Mouse (Mus musculus): ENCODE results near the gene Tnfaip6. TPM values are rescaled to one million over a fixed set of nuclear protein-coding genes. Genes with fewer than 3 reads are reported as not detected.

Gene Tnfaip6
- polyA plus RNA-seq, 1 experiment from 2014 or later, result 8.2 TPM

DNA sequence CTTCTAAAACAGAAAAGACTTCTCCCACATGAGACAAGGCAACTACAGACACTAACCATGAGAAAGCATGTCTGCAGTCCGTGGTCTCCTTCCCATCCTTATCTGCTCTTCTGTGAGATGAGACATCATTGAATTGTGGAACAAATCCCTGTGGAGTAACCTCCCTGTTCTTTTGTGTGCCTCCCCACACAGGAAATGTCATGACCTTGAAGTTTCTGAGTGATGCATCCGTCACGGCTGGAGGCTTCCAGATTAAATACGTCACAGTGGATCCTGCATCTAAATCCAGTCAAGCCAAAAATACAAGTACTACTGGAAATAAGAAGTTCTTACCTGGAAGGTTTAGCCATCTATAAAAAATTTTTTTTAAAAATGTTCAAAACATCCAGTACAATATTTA is 17.8 kb downstream of the Tnfaip6 start:
- no peak for ATAC-seq (replicated peaks; ENCODE audit: low FRiP score)
- 0 out of 2 replicates have a peak, but pooled peaks cover 3% of the 10 kb centered on the region for H3K4me1 ChIP-seq
- no peaks in the 10 kb centered on the region for H3K9me3 ChIP-seq (replicated peaks)
- H3K27ac ChIP-seq, result no peak overlapping the region
- no peaks in the 10 kb centered on the region for H3K27me3 ChIP-seq
- no peaks in the 10 kb centered on the region for H3K36me3 ChIP-seq
- H3K4me3 ChIP-seq (replicated peaks), result no peak overlapping the region
- no peak overlapping the region for H3K4me2 ChIP-seq
- 25% methylated on average over 4 of the region's 4 CpGs for WGBS
- no peak overlapping the region for H3K9ac ChIP-seq

DNA sequence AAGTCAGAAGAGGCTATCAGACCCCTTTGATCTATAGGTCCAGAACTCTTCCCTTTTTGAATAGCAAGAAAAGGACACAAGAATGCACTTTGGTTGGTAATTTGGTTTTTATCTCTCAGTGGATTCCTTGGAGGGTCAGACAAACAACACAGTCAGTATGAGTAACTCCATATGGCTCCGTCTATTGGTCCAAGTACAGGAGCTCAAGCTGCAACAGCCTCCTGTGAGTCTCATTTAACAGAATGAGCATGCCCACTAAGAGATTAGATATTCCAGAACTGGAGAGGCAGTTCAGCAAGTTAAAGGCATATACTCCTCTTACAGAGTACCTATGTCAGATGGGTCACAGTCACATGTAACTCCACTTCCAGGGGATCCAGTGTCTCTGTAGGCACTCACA is 19.3 kb downstream of the Tnfaip6 start:
- Histone ChIP-seq H3K9ac (no peak overlapping the region), H3K4me3 (replicated peaks) (no peak overlapping the region), H3K27me3 (no peaks in the 10 kb centered on the region), H3K4me2 (no peak overlapping the region), H3K9me3 (replicated peaks) (no peaks in the 10 kb centered on the region), H3K4me1 (0 out of 2 replicates have a peak, but pooled peaks cover 3% of the 10 kb centered on the region), H3K36me3 (no peaks in the 10 kb centered on the region), H3K27ac (no peak overlapping the region)
- WGBS, result 73% methylated on average over 1 of the region's 1 CpGs
- ATAC-seq (replicated peaks; ENCODE audit: low FRiP score), result no peak

DNA sequence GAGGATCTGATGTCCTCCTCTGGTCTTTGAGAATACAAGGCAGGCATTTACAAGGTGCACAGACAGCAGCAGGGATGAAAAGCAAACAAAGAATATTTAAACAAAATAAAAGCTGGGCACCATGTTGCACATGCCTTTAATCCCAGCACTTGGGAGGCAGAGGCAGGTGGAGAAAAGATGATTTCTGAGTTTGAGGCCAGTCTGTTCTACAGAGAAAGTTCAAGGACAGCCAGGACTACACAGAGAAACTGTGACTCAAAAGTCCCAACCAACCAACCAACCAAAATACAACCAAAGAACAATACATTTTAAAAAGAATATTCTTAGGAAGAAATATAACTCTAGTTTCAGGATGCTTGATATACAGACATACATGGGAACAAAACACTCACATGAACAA is 19.9 kb downstream of the Tnfaip6 start:
- no peak overlapping the region for H3K4me2 ChIP-seq
- H3K27me3 ChIP-seq, result no peaks in the 10 kb centered on the region
- H3K9ac ChIP-seq, result no peak overlapping the region
- H3K4me3 ChIP-seq (replicated peaks), result no peak overlapping the region
- no peak overlapping the region for H3K27ac ChIP-seq
- H3K36me3 ChIP-seq, result no peaks in the 10 kb centered on the region
- no peak for ATAC-seq (replicated peaks; ENCODE audit: low FRiP score)
- H3K9me3 ChIP-seq (replicated peaks), result no peaks in the 10 kb centered on the region
- H3K4me1 ChIP-seq, result 0 out of 2 replicates have a peak, but pooled peaks cover 3% of the 10 kb centered on the region

DNA sequence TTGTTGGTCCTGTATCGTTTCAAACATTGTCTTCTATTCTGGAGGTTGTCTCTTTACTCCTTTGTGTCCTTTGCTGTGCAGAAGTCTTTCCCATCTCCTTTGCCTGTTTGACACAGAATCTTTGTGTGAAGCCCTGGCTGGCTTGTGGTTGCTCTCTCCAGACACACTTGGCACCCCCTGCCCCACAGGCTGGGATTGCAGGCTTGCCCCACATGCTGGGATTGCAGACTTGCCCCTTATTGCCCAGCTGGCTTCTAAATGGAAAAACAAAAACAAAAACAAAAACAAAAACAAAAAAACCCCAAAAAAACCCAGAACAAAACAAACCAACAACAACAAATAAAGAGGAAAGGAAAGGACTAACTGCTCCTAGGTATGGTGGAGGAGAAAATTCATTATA is 30.8 kb downstream of the Tnfaip6 start:
- no peak overlapping the region for H3K9ac ChIP-seq

DNA sequence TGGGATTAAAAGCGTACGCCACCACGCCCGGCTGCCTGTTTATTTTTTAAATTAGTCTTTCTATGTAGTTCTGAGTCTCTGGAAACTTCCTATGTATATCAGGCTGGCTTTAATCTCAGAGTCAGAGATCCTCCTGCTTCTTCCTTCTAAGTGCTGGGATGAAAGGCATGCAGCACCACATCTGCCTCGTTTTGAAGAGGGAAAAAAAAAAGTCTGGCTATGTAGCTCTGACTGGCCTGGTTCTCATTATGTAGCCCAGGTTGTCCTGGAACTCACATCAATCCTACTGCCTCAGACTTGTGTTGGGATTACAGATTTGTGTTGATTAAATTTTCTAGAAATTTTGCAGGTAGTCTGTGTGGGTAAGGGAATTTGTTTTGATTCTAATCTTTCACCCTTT is 33.0 kb downstream of the Tnfaip6 start:
- H3K36me3 ChIP-seq, result peaks cover 13% of the 10 kb centered on the region
- ATAC-seq (replicated peaks; ENCODE audit: low FRiP score), result no peak
- WGBS, result 92% methylated on average over 5 of the region's 5 CpGs
- no peak overlapping the region for H3K4me2 ChIP-seq
- H3K9me3 ChIP-seq (replicated peaks), result no peaks in the 10 kb centered on the region
- H3K27me3 ChIP-seq, result no peaks in the 10 kb centered on the region
- H3K4me3 ChIP-seq (replicated peaks), result no peak overlapping the region
- peaks cover 14% of the 10 kb centered on the region for H3K4me1 ChIP-seq
- H3K27ac ChIP-seq, result no peak overlapping the region
- no peak overlapping the region for H3K9ac ChIP-seq

More for the DNA sequence above, 30.8 kb downstream of the Tnfaip6 start:
- no peaks in the 10 kb centered on the region for H3K27me3 ChIP-seq
- ATAC-seq (replicated peaks; ENCODE audit: low FRiP score), result no peak
- H3K4me1 ChIP-seq, result peaks cover 6% of the 10 kb centered on the region
- no peak overlapping the region for H3K4me3 ChIP-seq (replicated peaks)
- H3K27ac ChIP-seq, result no peak overlapping the region
- 62% methylated on average over 1 of the region's 1 CpGs for WGBS
- no peak overlapping the region for H3K4me2 ChIP-seq
- no peaks in the 10 kb centered on the region for H3K36me3 ChIP-seq
- no peaks in the 10 kb centered on the region for H3K9me3 ChIP-seq (replicated peaks)

DNA sequence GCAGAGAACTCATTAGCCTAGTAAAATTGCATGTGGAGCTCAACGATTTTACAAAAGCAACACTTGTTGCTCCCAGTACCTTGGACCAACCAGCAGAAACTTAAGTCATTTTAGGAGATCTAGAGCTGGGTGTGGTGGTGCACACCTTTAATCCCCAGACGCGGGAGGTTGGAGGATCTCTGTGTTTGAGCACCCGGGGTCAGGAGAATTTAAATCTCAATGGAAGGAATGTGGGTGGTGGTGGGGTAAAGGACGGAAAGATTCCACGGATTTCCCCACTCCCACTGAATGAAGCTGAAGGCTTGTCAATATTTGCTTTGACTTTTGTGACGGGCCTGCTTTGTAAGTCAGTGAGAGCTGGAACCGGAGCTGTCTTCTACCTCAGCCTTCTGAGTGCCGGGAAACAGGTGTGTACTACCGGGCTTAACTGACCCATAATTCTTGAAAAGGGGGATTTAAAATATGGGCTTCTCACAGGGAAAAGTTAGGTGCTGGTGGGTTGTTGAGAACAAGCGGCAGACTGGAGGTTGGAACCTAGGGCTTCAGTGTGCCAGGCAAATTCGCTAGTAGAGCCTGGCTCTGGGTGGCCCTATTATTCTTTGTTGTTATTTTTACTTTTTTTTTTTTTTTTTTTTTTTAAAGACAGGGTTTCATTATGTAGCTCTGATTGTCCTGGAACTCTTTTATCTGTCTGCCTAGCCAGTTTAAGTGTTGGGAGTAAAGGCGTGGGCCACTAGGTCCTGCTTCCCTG is 33.6 kb downstream of the Tnfaip6 start:
- no peak overlapping the region; the same call in 1 of the 2 replicates for H3K4me3 ChIP-seq (replicated peaks)
- H3K4me1 ChIP-seq, result peaks cover 14% of the 10 kb centered on the region
- 56% methylated on average over 13 of the region's 13 CpGs for WGBS
- no peaks in the 10 kb centered on the region for H3K27me3 ChIP-seq
- no peak overlapping the region for H3K9ac ChIP-seq
- peak overlapping the region; percentile 95; the same call in 1 of the 2 replicates for H3K27ac ChIP-seq
- no peaks in the 10 kb centered on the region for H3K9me3 ChIP-seq (replicated peaks)
- H3K4me2 ChIP-seq, result peak overlapping the region; percentile 70
- ATAC-seq (replicated peaks; ENCODE audit: low FRiP score), result no peak
- peaks cover 17% of the 10 kb centered on the region for H3K36me3 ChIP-seq

DNA sequence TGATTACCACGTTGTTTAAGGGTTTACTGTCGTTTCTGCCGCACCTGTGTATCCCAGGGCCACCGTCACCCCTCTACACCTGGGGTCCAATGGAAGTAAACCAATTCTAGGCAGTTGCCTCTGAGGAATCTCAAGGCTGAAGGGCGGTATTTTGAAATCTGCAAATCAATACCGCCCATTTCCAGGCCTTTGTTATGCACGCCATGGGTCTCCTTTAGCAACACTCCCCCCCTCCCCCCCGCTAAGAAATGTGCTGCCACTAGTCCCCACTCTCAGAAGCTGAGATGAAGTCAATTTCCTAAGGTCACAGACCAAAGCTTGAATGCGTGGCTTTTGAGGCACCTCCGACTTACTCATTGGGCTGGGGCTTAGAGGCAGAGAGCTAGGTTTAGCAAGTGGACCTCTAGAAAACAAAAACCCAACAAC is 34.3 kb downstream of the Tnfaip6 start:
- Histone ChIP-seq H3K4me2 (peak overlapping the region; percentile 70), H3K27ac (peak overlapping the region; percentile 95), H3K27me3 (no peaks in the 10 kb centered on the region), H3K9me3 (replicated peaks) (no peaks in the 10 kb centered on the region), H3K4me1 (peaks cover 14% of the 10 kb centered on the region), H3K9ac (peak overlapping the region; percentile 93; the same call in 1 of the 2 replicates), H3K4me3 (replicated peaks) (peak overlapping the region; percentile 99), H3K36me3 (peaks cover 23% of the 10 kb centered on the region)
- WGBS, result 6% methylated on average over 10 of the region's 10 CpGs
- peak; percentile 37 for ATAC-seq (replicated peaks; ENCODE audit: low FRiP score)

DNA sequence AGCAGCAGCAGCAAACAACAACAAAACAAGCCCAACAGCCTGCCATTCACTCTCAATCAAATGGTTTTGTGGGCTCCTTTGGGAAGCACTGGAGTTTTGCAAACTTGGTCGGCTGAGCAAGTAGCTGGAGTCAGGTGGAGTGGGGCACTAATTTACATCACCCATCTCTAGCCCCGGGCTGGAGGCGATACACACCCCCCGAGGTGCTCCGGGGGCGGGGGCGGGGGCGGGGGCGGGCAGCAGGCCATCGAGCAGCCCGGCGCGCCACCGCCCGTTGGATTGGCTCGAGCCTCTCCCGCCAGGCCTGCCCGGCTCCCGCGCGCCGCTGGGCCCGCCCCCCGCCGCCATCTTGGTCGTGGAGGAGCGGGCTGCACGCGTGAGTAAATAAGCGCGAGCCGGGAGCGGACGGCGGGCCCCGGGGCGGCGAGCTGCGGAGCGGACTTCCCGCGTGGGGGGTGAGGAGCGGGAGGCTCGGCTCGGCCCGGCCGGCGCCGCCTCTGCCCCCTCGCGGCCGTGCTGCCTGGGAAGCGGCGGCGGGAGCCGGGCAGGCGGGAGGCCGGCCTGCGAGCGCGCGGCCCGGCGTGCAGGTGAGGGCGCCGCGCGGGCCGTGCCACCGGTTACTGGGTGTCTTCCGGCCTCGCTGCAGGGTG is 34.8 kb downstream of the Tnfaip6 start, which contains the start of gene Rif1:
TSS of gene Rif1 (plus strand) at position 342 of the 650 bp plus-strand sequence.
- H3K4me2 ChIP-seq, result peak within 1 kb of the TSS; percentile 70
- H3K4me1 ChIP-seq, result peaks cover 14% of the 10 kb centered on the region
- H3K9ac ChIP-seq, result peak within 1 kb of the TSS; percentile 93
- H3K36me3 ChIP-seq, result peaks cover 28% of the 10 kb centered on the region
- peak; percentile 98 for ATAC-seq (replicated peaks; ENCODE audit: low FRiP score)
- no peaks in the 10 kb centered on the region for H3K27me3 ChIP-seq
- H3K27ac ChIP-seq, result peak within 1 kb of the TSS; percentile 95
- under 1% methylated on average over 65 of the region's 72 CpGs for WGBS
- H3K4me3 ChIP-seq (replicated peaks), result peak within 1 kb of the TSS; percentile 99
- no peaks in the 10 kb centered on the region for H3K9me3 ChIP-seq (replicated peaks)

DNA sequence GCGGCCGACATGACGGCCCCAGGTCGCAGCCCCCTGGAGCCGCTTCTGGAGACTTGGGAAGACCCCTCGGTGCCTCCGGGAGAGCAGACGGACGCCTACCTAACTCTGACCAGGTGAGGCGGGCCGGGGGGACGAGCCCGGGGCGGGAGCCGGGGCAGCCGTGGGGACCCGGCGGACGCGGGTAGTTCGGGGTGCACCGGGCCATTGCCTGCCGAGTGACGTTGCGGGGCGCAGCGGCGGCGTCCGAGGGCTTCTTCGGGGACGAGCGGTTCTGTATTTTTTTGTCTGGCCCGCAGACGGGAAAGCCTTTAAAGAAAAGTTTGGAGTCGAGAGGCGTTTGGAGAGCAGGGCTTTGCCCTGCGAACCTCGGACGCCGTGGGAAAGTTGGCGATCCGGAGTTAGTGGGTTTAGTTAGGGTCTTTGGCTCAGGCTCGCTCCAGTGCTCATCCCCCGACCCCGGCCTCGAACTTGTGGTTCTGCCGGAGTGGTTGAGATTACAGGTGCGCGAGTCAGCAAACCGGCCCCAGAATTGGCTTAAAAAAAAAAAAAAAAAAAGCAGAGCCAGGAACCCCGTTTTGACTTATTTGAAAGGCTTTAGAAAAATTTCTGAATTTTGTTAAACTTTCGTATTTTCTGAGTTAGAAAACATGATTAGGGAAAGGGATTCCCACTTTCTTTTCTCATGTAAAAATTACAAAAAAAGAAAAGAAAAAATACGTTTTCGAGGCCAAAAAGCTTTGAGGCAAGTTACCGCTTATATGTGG is 35.5 kb downstream of the Tnfaip6 start:
- no peak; the same call in 1 of the 2 replicates for ATAC-seq (replicated peaks; ENCODE audit: low FRiP score)
- WGBS, result 1% methylated on average over 56 of the region's 56 CpGs
- H3K4me3 ChIP-seq (replicated peaks), result peak overlapping the region; percentile 99
- peak overlapping the region; percentile 95 for H3K27ac ChIP-seq
- H3K9me3 ChIP-seq (replicated peaks), result no peaks in the 10 kb centered on the region
- H3K36me3 ChIP-seq, result peaks cover 34% of the 10 kb centered on the region
- peak overlapping the region; percentile 70 for H3K4me2 ChIP-seq
- H3K27me3 ChIP-seq, result no peaks in the 10 kb centered on the region
- H3K9ac ChIP-seq, result peak overlapping the region; percentile 93
- peaks cover 14% of the 10 kb centered on the region for H3K4me1 ChIP-seq

DNA sequence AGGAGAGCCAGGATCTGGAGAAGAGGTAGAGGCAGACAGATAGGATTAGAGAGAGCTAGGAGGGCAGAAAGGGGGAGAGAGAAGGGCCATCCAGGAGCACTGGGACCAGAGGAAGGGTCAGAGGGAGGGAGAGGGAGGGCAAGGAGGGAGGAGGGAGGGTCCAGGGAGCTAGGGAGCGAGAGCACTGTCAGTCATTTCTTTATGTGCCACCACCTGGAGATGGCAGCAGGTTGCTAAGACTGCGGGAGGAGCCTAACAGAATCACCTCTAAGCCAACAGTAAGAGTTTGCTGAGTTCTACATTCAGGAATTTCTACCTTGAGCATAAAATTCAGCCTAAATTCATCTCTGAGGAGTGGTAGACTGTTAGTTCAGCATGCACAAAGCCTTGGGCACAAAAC is 40.9 kb downstream of the Tnfaip6 start:
- H3K4me2 ChIP-seq, result no peak overlapping the region
- H3K9me3 ChIP-seq (replicated peaks), result no peaks in the 10 kb centered on the region
- peaks cover 78% of the 10 kb centered on the region for H3K36me3 ChIP-seq
- H3K27ac ChIP-seq, result no peak overlapping the region
- H3K4me3 ChIP-seq (replicated peaks), result no peak overlapping the region
- H3K9ac ChIP-seq, result no peak overlapping the region
- no peak for ATAC-seq (replicated peaks; ENCODE audit: low FRiP score)
- H3K4me1 ChIP-seq, result peaks cover 8% of the 10 kb centered on the region
- H3K27me3 ChIP-seq, result no peaks in the 10 kb centered on the region
- 88% methylated on average over 2 of the region's 2 CpGs for WGBS

DNA sequence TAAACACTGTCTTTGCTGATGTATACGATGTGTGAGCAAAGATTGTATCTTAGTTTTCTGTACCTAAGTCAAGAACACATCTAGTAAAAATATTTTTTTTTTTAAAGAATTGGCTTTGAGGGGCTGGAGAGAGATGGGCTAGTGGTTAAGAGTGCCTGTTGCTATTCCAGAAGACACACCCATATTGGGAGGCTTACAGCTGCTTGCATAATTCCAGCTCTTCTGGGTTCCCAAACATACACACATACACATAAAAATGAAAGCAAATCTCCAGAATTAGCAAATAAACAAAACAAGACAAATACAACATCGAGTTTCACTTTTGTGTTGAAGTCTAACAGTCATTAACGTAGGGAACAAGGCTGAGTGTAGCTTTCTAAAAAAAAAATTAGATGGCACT is 46.2 kb downstream of the Tnfaip6 start:
- peaks cover 86% of the 10 kb centered on the region for H3K36me3 ChIP-seq
- no peak overlapping the region for H3K9ac ChIP-seq
- H3K27me3 ChIP-seq, result no peaks in the 10 kb centered on the region
- WGBS, result 90% methylated on average over 3 of the region's 3 CpGs
- no peak overlapping the region for H3K27ac ChIP-seq
- no peaks in the 10 kb centered on the region for H3K4me1 ChIP-seq
- no peak for ATAC-seq (replicated peaks; ENCODE audit: low FRiP score)
- no peak overlapping the region for H3K4me3 ChIP-seq (replicated peaks)
- H3K9me3 ChIP-seq (replicated peaks), result no peaks in the 10 kb centered on the region
- H3K4me2 ChIP-seq, result no peak overlapping the region

DNA sequence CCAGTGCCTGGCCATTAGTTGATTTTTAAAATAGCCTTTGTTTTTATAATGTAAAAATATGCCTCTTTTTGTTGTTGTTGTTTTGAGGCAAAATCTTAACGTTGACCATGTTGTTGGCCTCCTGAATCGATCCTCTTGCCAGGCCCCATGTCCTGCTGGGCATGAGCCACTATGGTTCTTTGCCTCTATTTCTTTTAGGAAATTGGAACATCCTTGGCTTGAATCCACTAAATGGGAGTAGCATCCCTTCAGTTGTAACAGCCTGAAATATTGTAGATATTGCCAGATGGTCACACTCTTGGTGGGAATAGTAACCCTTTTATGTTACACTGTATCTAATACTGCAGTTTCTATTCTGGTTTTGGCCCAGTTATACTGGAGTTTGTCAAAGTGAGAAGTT is 46.8 kb downstream of the Tnfaip6 start:
- Histone ChIP-seq H3K4me2 (no peak overlapping the region), H3K4me1 (no peaks in the 10 kb centered on the region), H3K9ac (no peak overlapping the region), H3K4me3 (replicated peaks) (no peak overlapping the region), H3K36me3 (peaks cover 89% of the 10 kb centered on the region), H3K9me3 (replicated peaks) (no peaks in the 10 kb centered on the region), H3K27me3 (no peaks in the 10 kb centered on the region), H3K27ac (no peak overlapping the region)
- no peak for ATAC-seq (replicated peaks; ENCODE audit: low FRiP score)
- WGBS, result 93% methylated on average over 2 of the region's 2 CpGs

All from kidney, embryonic 15.5 days (tissue).